Mouse (Mus musculus) heart, postnatal 0 days (tissue): ENCODE measurements around the gene Nlrp10. TPM values are rescaled to one million over a fixed set of nuclear protein-coding genes. Genes with fewer than 3 reads are reported as not detected.

Experiments used
- ATAC-seq: fragments of 200-750 bp; cut with Nextera tagmentation; 2 replicates; pipeline ENCODE4 v1.8.0; 2017; ENCODE audit warnings: low read depth, moderate number of reproducible peaks, moderate library complexity; ENCODE audit not compliant: insufficient read depth
- DNase-seq: peaks from one replicate; pipeline ENCODE4 v3.0.0-alpha.2; 2016; ENCODE audit warnings: low spot score
- H3K27ac ChIP-seq: fragments of 300-500 bp; sonication (generic); 2 replicates; pipeline ENCODE4 v1.5.1; 2014; ENCODE audit warnings: low read depth, mild to moderate bottlenecking
- H3K27me3 ChIP-seq: fragments of 300-500 bp; sonication (generic); 2 replicates; pipeline ENCODE4 v1.6.1; 2014; ENCODE audit warnings: low read length, mixed read lengths; ENCODE audit not compliant: control insufficient read depth, insufficient read depth
- H3K36me3 ChIP-seq: fragments of 300-500 bp; sonication (generic); replicated peaks from 2 replicates; pipeline ENCODE4 v1.6.1; 2014; ENCODE audit warnings: low read length, mixed read lengths; ENCODE audit not compliant: control insufficient read depth, insufficient read depth
- H3K4me1 ChIP-seq: fragments of 300-500 bp; sonication (generic); 2 replicates; pipeline ENCODE4 v1.6.1; 2014; ENCODE audit warnings: antibody characterized with exemption; ENCODE audit not compliant: control insufficient read depth, insufficient read depth
- H3K4me2 ChIP-seq: fragments of 300-500 bp; sonication (generic); 2 replicates; pipeline ENCODE4 v1.6.1; 2014; ENCODE audit warnings: low read depth, mild to moderate bottlenecking, low read length, moderate library complexity
- H3K4me3 ChIP-seq: fragments of 300-500 bp; sonication (generic); 2 replicates; pipeline ENCODE4 v1.5.1; 2014; ENCODE audit warnings: low read depth, low read length
- H3K9ac ChIP-seq: fragments of 300-500 bp; sonication (generic); replicated peaks from 2 replicates; pipeline ENCODE4 v1.6.1; 2014; ENCODE audit warnings: low read depth, low read length, mixed read lengths
- H3K9me3 ChIP-seq: fragments of 300-500 bp; sonication (generic); replicated peaks from 2 replicates; pipeline ENCODE4 v1.6.1; 2016; ENCODE audit warnings: low read length; ENCODE audit not compliant: control insufficient read depth
- CTCF ChIP-seq: IDR thresholded peaks from 2 replicates; pipeline ENCODE4 v1.5.1; 2016; ENCODE audit warnings: antibody characterized with exemption, control low read depth, low read depth
- EP300 ChIP-seq: IDR thresholded peaks from 2 replicates; pipeline ENCODE4 v1.6.1; 2016; ENCODE audit warnings: antibody characterized with exemption, low read depth
- WGBS: fragments of 180-500 bp; shearing (Covaris S2); extraction: QIAGEN DNeasy Blood & Tissue Kit; methylation state at CpG from one replicate; pipeline ENCODE4 v1.1.7; 2014; 5-methylcytosine and 5-hydroxymethylcytosine counted together
- polyA plus RNA-seq: library from polyadenylated mRNA; unstranded; fragments of >200 nt; fragmentation: Nextera tagmentation; extraction: Ambion mirVana; gene quantifications from 2 replicates; pipeline ENCODE4 v1.2.1, GENCODE M21; 2015
- total RNA-seq: library from RNA; depleted of rRNA; stranded (reverse); fragments of >200 nt; gene quantifications from 2 replicates; pipeline ENCODE4 v1.2.3, GENCODE M21; 2014; ENCODE audit warnings: low replicate concordance; rRNA removed

Gene Nlrp10
- total and polyA plus RNA-seq, 2 experiments from 2014 or later = 15.7 to 16.4 TPM

DNA sequence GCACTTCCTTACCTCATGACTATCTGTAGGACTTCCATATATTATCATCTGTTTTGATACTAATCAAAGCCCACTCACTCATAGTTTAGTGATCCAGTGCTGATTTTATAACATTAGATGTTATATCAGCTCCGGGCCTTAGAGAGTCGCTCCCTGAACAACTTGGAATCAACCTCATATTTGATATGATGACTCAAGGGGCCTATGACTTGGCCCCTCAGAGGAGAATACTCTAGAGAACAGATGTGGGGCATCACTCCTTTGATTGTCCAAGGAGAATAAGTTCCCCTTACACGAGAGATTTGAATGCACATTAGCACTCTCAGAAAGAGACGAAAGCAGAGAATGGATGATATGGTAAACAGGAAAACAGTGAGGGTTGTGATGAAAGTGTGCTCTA is 45.1 kb downstream of the Nlrp10 start, which contains the start of gene Olfr518:
TSS of gene Olfr518 (minus strand) at position 101 of the 400 bp plus-strand sequence.
- Histone ChIP-seq H3K4me2 (no peak within 1 kb of the TSS), H3K4me3 (no peak within 1 kb of the TSS), H3K27ac (no peak within 1 kb of the TSS), H3K27me3 (no peaks in the 10 kb centered on the region), H3K9me3 (no peaks in the 10 kb centered on the region), H3K36me3 (no peaks in the 10 kb centered on the region), H3K4me1 (no peaks in the 10 kb centered on the region), H3K9ac (no peak within 1 kb of the TSS)
- no peak for TF ChIP-seq CTCF
- no peak for TF ChIP-seq EP300
- 60% methylated on average over 4 of the region's 4 CpGs for WGBS
- DNase-seq (no peak), ATAC-seq (no peak)

GRCm38 (mm10) chr7:108872279-108872678 is 57.7 kb downstream of the Nlrp10 start, which contains the start of gene Olfr517:
Olfr517 (minus strand) TSS chr7:108872379.
- H3K9ac ChIP-seq = no peak within 1 kb of the TSS
- no peaks in the 10 kb centered on the region for H3K9me3 ChIP-seq
- DNase-seq (no peak), ATAC-seq (no peak)
- H3K36me3 ChIP-seq = no peaks in the 10 kb centered on the region
- 31% methylated on average over 2 of the region's 2 CpGs for WGBS
- no peaks in the 10 kb centered on the region for H3K27me3 ChIP-seq
- TF ChIP-seq CTCF = no peak
- H3K4me1 ChIP-seq = no peaks in the 10 kb centered on the region
- H3K4me3 ChIP-seq = no peak within 1 kb of the TSS
- H3K4me2 ChIP-seq = no peak within 1 kb of the TSS
- no peak within 1 kb of the TSS for H3K27ac ChIP-seq

Other genes with a start within 250 kb of the Nlrp10 start
- gene Olfr512, start 216.9 kb downstream of the Nlrp10 start, total RNA-seq = not detected in 2 replicates
- not detected in 2 replicates for gene Olfr512, start 216.9 kb downstream of the Nlrp10 start, polyA plus RNA-seq
- gene Olfr513, start 179.2 kb downstream of the Nlrp10 start, total RNA-seq = not detected in 2 replicates
- not detected in 2 replicates for gene Olfr513, start 179.2 kb downstream of the Nlrp10 start, polyA plus RNA-seq
- not detected in 2 replicates for gene Olfr514, start 104.2 kb downstream of the Nlrp10 start, total RNA-seq
- not detected in 2 replicates for gene Olfr514, start 104.2 kb downstream of the Nlrp10 start, polyA plus RNA-seq
- not detected in 2 replicates for gene Olfr516, start 79.6 kb downstream of the Nlrp10 start, total RNA-seq
- not detected in 2 replicates for gene Olfr516, start 79.6 kb downstream of the Nlrp10 start, polyA plus RNA-seq
- not detected in 2 replicates for gene Olfr517, start 57.8 kb downstream of the Nlrp10 start, total RNA-seq
- gene Olfr517, start 57.8 kb downstream of the Nlrp10 start, polyA plus RNA-seq = not detected in 2 replicates
- gene Olfr518, start 45.2 kb downstream of the Nlrp10 start, total RNA-seq = not detected in 2 replicates
- not detected in 2 replicates for gene Olfr518, start 45.2 kb downstream of the Nlrp10 start, polyA plus RNA-seq
- not detected in 2 replicates for gene Olfr519, start 35.8 kb downstream of the Nlrp10 start, total RNA-seq
- gene Olfr519, start 35.8 kb downstream of the Nlrp10 start, polyA plus RNA-seq = not detected in 2 replicates
- gene Eif3f, start 4.2 kb upstream of the Nlrp10 start, total RNA-seq = 75.7 and 107 TPM in 2 replicates
- gene Eif3f, start 4.2 kb upstream of the Nlrp10 start, polyA plus RNA-seq = 42.9 and 47.1 TPM in 2 replicates
- 0.88 and 3.9 TPM in 2 replicates for gene Tub, start 20.2 kb upstream of the Nlrp10 start, total RNA-seq
- 0.30 and 0.33 TPM in 2 replicates for gene Tub, start 20.2 kb upstream of the Nlrp10 start, polyA plus RNA-seq
- gene Ric3, start 153.2 kb upstream of the Nlrp10 start, total RNA-seq = 0.42 and 0.54 TPM in 2 replicates
- gene Ric3, start 153.2 kb upstream of the Nlrp10 start, polyA plus RNA-seq = 0.38 and 0.58 TPM in 2 replicates
- 6.3 and 17.2 TPM in 2 replicates for gene Lmo1, start 245.0 kb upstream of the Nlrp10 start, total RNA-seq
- 1.9 and 2.1 TPM in 2 replicates for gene Lmo1, start 245.0 kb upstream of the Nlrp10 start, polyA plus RNA-seq